Mouse (Mus musculus): ENCODE data around the gene Rfx2.

Gene Rfx2

GRCm38 (mm10) chr17:56740788-56741160 is 90.0 kb downstream of the Rfx2 start:
- DNase-seq = no peak

- DNase-seq = no peak
These were observed 90.6 kb downstream of the Rfx2 start for GRCm38 (mm10) chr17:56740118-56740787.

GRCm38 (mm10) chr17:56738221-56738620 is 92.6 kb downstream of the Rfx2 start:
- no peak for DNase-seq

GRCm38 (mm10) chr17:56736534-56736933 is 94.3 kb downstream of the Rfx2 start:
- no peak for DNase-seq

- DNase-seq = no peak
These were observed 101.2 kb downstream of the Rfx2 start for GRCm38 (mm10) chr17:56729656-56730055.

GRCm38 (mm10) chr17:56729151-56729550 is 101.7 kb downstream of the Rfx2 start:
- peak; percentile 38 for DNase-seq

GRCm38 (mm10) chr17:56728117-56728516 is 102.7 kb downstream of the Rfx2 start:
- peak; percentile 19 for DNase-seq

GRCm38 (mm10) chr17:56727659-56728058 is 103.2 kb downstream of the Rfx2 start:
- peak; percentile 16 for DNase-seq

- no peak for DNase-seq
These were observed 103.7 kb downstream of the Rfx2 start for GRCm38 (mm10) chr17:56727029-56727649.

Data from cerebellum, adult 11-12 months (tissue).